Mouse (Mus musculus): Measurements from ENCODE around the gene 2310011J03Rik. TPM values are rescaled to one million over a fixed set of nuclear protein-coding genes. Genes with fewer than 3 reads are reported as not detected.

The 2310011J03Rik gene
- polyA plus RNA-seq, 1 experiment = 62.6 TPM

- H3ac ChIP-seq (ENCODE audit: control insufficient read depth, insufficient read length, low read depth) = no peak overlapping the region
- no peak overlapping the region for H3K4me3 ChIP-seq (ENCODE audit: insufficient read depth, poor library complexity, severe bottlenecking)
- peaks cover 12% of the 10 kb centered on the region for H3K36me3 ChIP-seq (ENCODE audit: control insufficient read depth, insufficient read depth)
- H3K27me3 ChIP-seq (ENCODE audit: control insufficient read depth, insufficient read depth, insufficient read length) = peaks cover 31% of the 10 kb centered on the region
- no peak for TF ChIP-seq CEBPB (IDR thresholded peaks at IDR 0.05; ENCODE audit: low read depth)
- TF ChIP-seq FOSL1 (IDR thresholded peaks at IDR 0.05; ENCODE audit: insufficient read depth, low read length, poor library complexity, severe bottlenecking) = no peak
- TF ChIP-seq CTCF (IDR thresholded peaks at IDR 0.05; ENCODE audit: control insufficient read depth, insufficient read depth, insufficient read length) = no peak
- TF ChIP-seq MYOG (IDR thresholded peaks at IDR 0.05; ENCODE audit: control insufficient read depth, extremely low read depth, insufficient read length) = no peak
- no peak for TF ChIP-seq MAX (IDR thresholded peaks at IDR 0.05)
- TF ChIP-seq USF1 (IDR thresholded peaks at IDR 0.05; ENCODE audit: low read depth) = no peak
- no peak for TF ChIP-seq MYOD1 (IDR thresholded peaks at IDR 0.05; ENCODE audit: control insufficient read depth, insufficient read length, low read depth)
- peaks cover 9% of the 10 kb centered on the region for H3K79me2 ChIP-seq (ENCODE audit: control insufficient read depth, insufficient read depth)
- no peaks in the 10 kb centered on the region for H3K79me3 ChIP-seq (ENCODE audit: low read depth)
Measured at GRCm38 (mm10) chr10:80299301-80299700, 21.0 kb downstream of the 2310011J03Rik start.

- no peak overlapping the region for H3K4me3 ChIP-seq (ENCODE audit: insufficient read depth, poor library complexity, severe bottlenecking)
- peaks cover 4% of the 10 kb centered on the region for H3K79me3 ChIP-seq (ENCODE audit: low read depth)
- H3K27me3 ChIP-seq (ENCODE audit: control insufficient read depth, insufficient read depth, insufficient read length) = peaks cover 31% of the 10 kb centered on the region
- H3K36me3 ChIP-seq (ENCODE audit: control insufficient read depth, insufficient read depth) = peaks cover 18% of the 10 kb centered on the region
- H3K79me2 ChIP-seq (ENCODE audit: control insufficient read depth, insufficient read depth) = peaks cover 15% of the 10 kb centered on the region
- no peak overlapping the region for H3ac ChIP-seq (ENCODE audit: control insufficient read depth, insufficient read length, low read depth)
- TF ChIP-seq FOSL1 (IDR thresholded peaks at IDR 0.05; ENCODE audit: insufficient read depth, low read length, poor library complexity, severe bottlenecking) (no peak), CEBPB (IDR thresholded peaks at IDR 0.05; ENCODE audit: low read depth) (no peak), MYOG (IDR thresholded peaks at IDR 0.05; ENCODE audit: control insufficient read depth, extremely low read depth, insufficient read length) (no peak), CTCF (IDR thresholded peaks at IDR 0.05; ENCODE audit: control insufficient read depth, insufficient read depth, insufficient read length) (no peak)
Measured at GRCm38 (mm10) chr10:80298571-80299281, 21.6 kb downstream of the 2310011J03Rik start.

GRCm38 (mm10) chr10:80297526-80298133 lies 22.7 kb downstream of the 2310011J03Rik start:
- TF ChIP-seq MYOG (IDR thresholded peaks at IDR 0.05; ENCODE audit: control insufficient read depth, extremely low read depth, insufficient read length) (no peak), CTCF (IDR thresholded peaks at IDR 0.05; ENCODE audit: control insufficient read depth, insufficient read depth, insufficient read length) (no peak), USF1 (IDR thresholded peaks at IDR 0.05; ENCODE audit: low read depth) (no peak), CEBPB (IDR thresholded peaks at IDR 0.05; ENCODE audit: low read depth) (no peak), FOSL1 (IDR thresholded peaks at IDR 0.05; ENCODE audit: insufficient read depth, low read length, poor library complexity, severe bottlenecking) (no peak), MYOD1 (IDR thresholded peaks at IDR 0.05; ENCODE audit: control insufficient read depth, insufficient read length, low read depth) (no peak), MAX (IDR thresholded peaks at IDR 0.05) (no peak)
- Histone ChIP-seq H3ac (ENCODE audit: control insufficient read depth, insufficient read length, low read depth) (no peak overlapping the region), H3K27me3 (ENCODE audit: control insufficient read depth, insufficient read depth, insufficient read length) (peaks cover 31% of the 10 kb centered on the region), H3K79me2 (ENCODE audit: control insufficient read depth, insufficient read depth) (peaks cover 26% of the 10 kb centered on the region), H3K36me3 (ENCODE audit: control insufficient read depth, insufficient read depth) (peaks cover 29% of the 10 kb centered on the region), H3K79me3 (ENCODE audit: low read depth) (peaks cover 15% of the 10 kb centered on the region), H3K4me3 (ENCODE audit: insufficient read depth, poor library complexity, severe bottlenecking) (no peak overlapping the region)

- Histone ChIP-seq H3K27me3 (ENCODE audit: control insufficient read depth, insufficient read depth, insufficient read length) (peaks cover 31% of the 10 kb centered on the region), H3K4me3 (ENCODE audit: insufficient read depth, poor library complexity, severe bottlenecking) (no peak overlapping the region), H3K79me3 (ENCODE audit: low read depth) (peaks cover 17% of the 10 kb centered on the region), H3K36me3 (ENCODE audit: control insufficient read depth, insufficient read depth) (peaks cover 29% of the 10 kb centered on the region), H3ac (ENCODE audit: control insufficient read depth, insufficient read length, low read depth) (no peak overlapping the region), H3K79me2 (ENCODE audit: control insufficient read depth, insufficient read depth) (peaks cover 31% of the 10 kb centered on the region)
- TF ChIP-seq MYOD1 (IDR thresholded peaks at IDR 0.05; ENCODE audit: control insufficient read depth, insufficient read length, low read depth) (no peak), MAX (IDR thresholded peaks at IDR 0.05) (no peak), CEBPB (IDR thresholded peaks at IDR 0.05; ENCODE audit: low read depth) (no peak), USF1 (IDR thresholded peaks at IDR 0.05; ENCODE audit: low read depth) (no peak), MYOG (IDR thresholded peaks at IDR 0.05; ENCODE audit: control insufficient read depth, extremely low read depth, insufficient read length) (no peak)
Measured at GRCm38 (mm10) chr10:80296824-80297223, 23.5 kb downstream of the 2310011J03Rik start.

- peak within 1 kb of the TSS; percentile 85 for H3ac ChIP-seq (ENCODE audit: control insufficient read depth, insufficient read length, low read depth)
- H3K4me3 ChIP-seq (ENCODE audit: insufficient read depth, poor library complexity, severe bottlenecking) = no peak within 1 kb of the TSS
- peaks cover 31% of the 10 kb centered on the region for H3K79me2 ChIP-seq (ENCODE audit: control insufficient read depth, insufficient read depth)
- peaks cover 29% of the 10 kb centered on the region for H3K36me3 ChIP-seq (ENCODE audit: control insufficient read depth, insufficient read depth)
- peaks cover 17% of the 10 kb centered on the region for H3K79me3 ChIP-seq (ENCODE audit: low read depth)
- TF ChIP-seq CTCF (IDR thresholded peaks at IDR 0.05; ENCODE audit: control insufficient read depth, insufficient read depth, insufficient read length) (peak; percentile 79), MYOD1 (IDR thresholded peaks at IDR 0.05; ENCODE audit: control insufficient read depth, insufficient read length, low read depth) (peak; percentile 13), MAX (IDR thresholded peaks at IDR 0.05) (no peak)
- H3K27me3 ChIP-seq (ENCODE audit: control insufficient read depth, insufficient read depth, insufficient read length) = peaks cover 31% of the 10 kb centered on the region
Measured at GRCm38 (mm10) chr10:80295618-80296425, 24.5 kb downstream of the 2310011J03Rik start, which contains the start of gene Apc2. Apc2 (plus strand) TSS chr10:80295977.
